Mouse (Mus musculus): ENCODE results near the gene 0610009B22Rik.

The 0610009B22Rik gene

DNA sequence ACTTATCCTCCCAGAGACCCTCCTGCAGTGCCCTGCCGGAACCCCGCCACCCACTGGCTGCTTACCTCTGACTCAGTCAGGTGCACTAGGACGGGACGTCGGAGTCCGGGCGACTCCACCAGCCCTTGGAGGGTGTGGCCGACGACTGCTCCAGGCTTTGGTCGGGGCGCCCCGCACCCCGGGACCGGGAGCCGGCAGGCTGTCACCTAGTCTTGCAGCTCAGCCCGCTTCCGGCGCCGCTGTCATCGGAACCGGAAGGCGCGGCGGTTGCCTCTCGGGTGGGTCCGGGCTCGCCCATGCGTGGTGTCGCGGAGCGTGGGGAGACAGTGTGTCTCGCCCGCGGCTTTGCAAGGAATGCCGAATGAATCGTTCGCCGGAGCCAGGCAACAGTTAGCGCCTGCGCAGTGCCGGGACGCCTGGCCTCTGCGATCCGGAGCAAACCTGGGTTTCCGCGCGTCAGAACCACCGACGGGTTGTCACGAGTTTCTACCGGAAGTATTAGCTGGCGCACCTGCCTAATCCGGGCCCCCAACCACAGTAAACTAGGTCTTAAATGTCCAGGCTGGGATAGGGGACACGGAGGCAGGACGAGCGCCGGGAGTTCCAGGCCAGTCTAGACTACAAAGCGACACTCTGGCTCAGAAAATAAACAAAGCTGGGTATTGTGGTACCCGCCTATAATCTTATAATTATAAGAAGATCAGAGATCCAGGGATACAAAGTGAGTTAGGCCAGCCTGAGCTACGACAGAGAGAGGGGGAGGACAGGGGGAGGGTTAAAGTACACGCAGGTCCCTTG lies 53.0 kb downstream of the 0610009B22Rik start, which contains the start of gene Rmnd5b:
Gene Rmnd5b, minus strand, starts transcription at position 372 of the 798 bp plus-strand sequence.
- DNase-seq (ENCODE audit: low spot score): peak; percentile 93

Data from layer of hippocampus, adult 11-12 months (tissue).